Mouse (Mus musculus) ES-Bruce4 (cell line): ENCODE measurements around the gene Srp54c. TPM values are rescaled to one million over a fixed set of nuclear protein-coding genes. Genes with fewer than 3 reads are reported as not detected.
"Not testable (repeated sequence)": the region's sequence is repeated elsewhere in the genome, so short reads cannot be mapped to it uniquely, and the experiment has no call there.

Experiments
- H3K27ac ChIP-seq: 2 replicates; pipeline ENCODE4 v1.5.1; 2012; ENCODE audit warnings: low read length, inconsistent platforms; ENCODE audit not compliant: insufficient read depth
- H3K27me3 ChIP-seq: 2 replicates; pipeline ENCODE4 v1.6.1; 2012; ENCODE audit warnings: mild to moderate bottlenecking, low read length, inconsistent platforms; ENCODE audit not compliant: control insufficient read depth, poor library complexity, insufficient read depth, severe bottlenecking
- H3K36me3 ChIP-seq: 2 replicates; pipeline ENCODE4 v1.6.1; 2012; ENCODE audit warnings: inconsistent platforms, mild to moderate bottlenecking, low read length, moderate library complexity; ENCODE audit not compliant: control insufficient read depth, poor library complexity, insufficient read depth, severe bottlenecking
- H3K4me1 ChIP-seq: one replicate; pipeline ENCODE4 v1.8.1; 2011; ENCODE audit warnings: low read length; ENCODE audit not compliant: control insufficient read depth, insufficient read depth
- H3K4me3 ChIP-seq: 2 replicates; pipeline ENCODE4 v1.5.1; 2011; ENCODE audit warnings: low read depth, mild to moderate bottlenecking, low read length
- H3K9ac ChIP-seq: 2 replicates; pipeline ENCODE4 v1.6.1; 2012; ENCODE audit warnings: low read depth, mild to moderate bottlenecking, inconsistent platforms; ENCODE audit not compliant: poor library complexity, severe bottlenecking
- H3K9me3 ChIP-seq: replicated peaks from 2 replicates; pipeline ENCODE4 v1.6.1; 2012; ENCODE audit warnings: mild to moderate bottlenecking, low read length, inconsistent platforms; ENCODE audit not compliant: control insufficient read depth, poor library complexity, insufficient read depth, severe bottlenecking
- CTCF ChIP-seq: IDR thresholded peaks from one replicate; pipeline ENCODE4 v1.8.1; 2011; ENCODE audit warnings: low read depth, low read length
- EP300 ChIP-seq: IDR thresholded peaks from 2 replicates; pipeline ENCODE4 v1.6.1; 2011; ENCODE audit warnings: low read depth, low read length; ENCODE audit not compliant: insufficient read depth
- POLR2A ChIP-seq: IDR thresholded peaks from one replicate; pipeline ENCODE4 v1.8.1; 2011; ENCODE audit warnings: low read length; ENCODE audit not compliant: insufficient read depth
- polyA plus RNA-seq: library from polyadenylated mRNA; stranded (reverse); fragments of >200 nt; gene quantifications from 2 replicates; pipeline ENCODE4 v1.2.4, GENCODE M21; 2011; ENCODE audit warnings: low read depth; ENCODE audit not compliant: missing spikeins, insufficient read depth, insufficient read length

Gene Srp54c
- polyA plus RNA-seq, 1 experiment = 76.7 TPM

DNA sequence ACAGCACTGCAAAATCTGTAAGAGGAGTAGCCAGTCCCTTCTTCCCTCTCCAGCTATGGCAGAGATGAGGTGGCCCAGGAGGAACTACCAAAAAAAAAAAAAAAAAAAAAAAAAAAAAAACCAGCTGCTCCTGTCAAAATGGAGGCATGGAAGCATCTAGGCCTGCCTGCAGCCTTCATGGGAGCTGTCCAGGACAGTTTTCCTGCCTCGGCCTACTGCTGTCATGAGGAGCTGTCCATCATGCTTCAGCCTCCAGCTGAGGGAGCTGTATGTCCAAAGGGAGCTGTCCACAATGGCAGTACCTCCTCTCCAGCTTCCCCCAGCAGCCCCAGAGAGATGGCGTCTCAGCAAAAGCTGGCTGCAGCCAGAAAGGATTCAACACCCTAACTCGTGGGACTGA lies 42.3 kb downstream of the Srp54c start:
- TF ChIP-seq POLR2A = no peak
- peak; percentile 18 for TF ChIP-seq CTCF
- TF ChIP-seq EP300 = peak; percentile 73; the same call in 1 of the 2 replicates
- no peaks in the 10 kb centered on the region for H3K36me3 ChIP-seq
- H3K9ac ChIP-seq = no peak overlapping the region
- no peak overlapping the region for H3K4me3 ChIP-seq
- no peaks in the 10 kb centered on the region for H3K27me3 ChIP-seq
- H3K4me1 ChIP-seq = no peaks in the 10 kb centered on the region
- no peak overlapping the region for H3K27ac ChIP-seq
- H3K9me3 ChIP-seq = no peaks in the 10 kb centered on the region

GRCm38 (mm10) chr12:55277583-55277982 lies 47.6 kb downstream of the Srp54c start:
- not testable (repeated sequence) for H3K27ac ChIP-seq, H3K4me3 ChIP-seq, H3K4me1 ChIP-seq, H3K36me3 ChIP-seq, H3K9ac ChIP-seq, H3K27me3 ChIP-seq, H3K9me3 ChIP-seq

- no peaks in the 10 kb centered on the region for H3K9me3 ChIP-seq
- TF ChIP-seq POLR2A (no peak), EP300 (no peak), CTCF (no peak)
- H3K27me3 ChIP-seq = no peaks in the 10 kb centered on the region
- H3K27ac ChIP-seq = no peak overlapping the region
- H3K9ac ChIP-seq = no peak overlapping the region
- H3K36me3 ChIP-seq = peaks cover 25% of the 10 kb centered on the region
- peaks cover 2% of the 10 kb centered on the region for H3K4me1 ChIP-seq
- H3K4me3 ChIP-seq = no peak overlapping the region
These were observed 68.1 kb downstream of the Srp54c start for GRCm38 (mm10) chr12:55298112-55298511.

- H3K9ac ChIP-seq = no peak within 1 kb of the TSS
- peaks cover 16% of the 10 kb centered on the region for H3K36me3 ChIP-seq
- peaks cover 2% of the 10 kb centered on the region for H3K4me1 ChIP-seq
- H3K27me3 ChIP-seq = no peaks in the 10 kb centered on the region
- TF ChIP-seq CTCF (no peak), POLR2A (no peak), EP300 (no peak)
- no peaks in the 10 kb centered on the region for H3K9me3 ChIP-seq
- H3K27ac ChIP-seq = no peak within 1 kb of the TSS
- no peak within 1 kb of the TSS for H3K4me3 ChIP-seq
These were observed 69.4 kb downstream of the Srp54c start, which contains the start of gene 1110008L16Rik for GRCm38 (mm10) chr12:55299336-55299735. 1110008L16Rik (plus strand) TSS chr12:55299577.

- H3K9ac ChIP-seq = peak overlapping the region; percentile 81
- H3K36me3 ChIP-seq = peaks cover 12% of the 10 kb centered on the region
- peak overlapping the region; percentile 39; the same call in 1 of the 2 replicates for H3K4me3 ChIP-seq
- peaks cover 2% of the 10 kb centered on the region for H3K4me1 ChIP-seq
- H3K27ac ChIP-seq = no peak overlapping the region
- TF ChIP-seq POLR2A (no peak), CTCF (no peak), EP300 (no peak)
- no peaks in the 10 kb centered on the region for H3K27me3 ChIP-seq
- no peaks in the 10 kb centered on the region for H3K9me3 ChIP-seq
These were observed 70.9 kb downstream of the Srp54c start for GRCm38 (mm10) chr12:55300820-55301351.

DNA sequence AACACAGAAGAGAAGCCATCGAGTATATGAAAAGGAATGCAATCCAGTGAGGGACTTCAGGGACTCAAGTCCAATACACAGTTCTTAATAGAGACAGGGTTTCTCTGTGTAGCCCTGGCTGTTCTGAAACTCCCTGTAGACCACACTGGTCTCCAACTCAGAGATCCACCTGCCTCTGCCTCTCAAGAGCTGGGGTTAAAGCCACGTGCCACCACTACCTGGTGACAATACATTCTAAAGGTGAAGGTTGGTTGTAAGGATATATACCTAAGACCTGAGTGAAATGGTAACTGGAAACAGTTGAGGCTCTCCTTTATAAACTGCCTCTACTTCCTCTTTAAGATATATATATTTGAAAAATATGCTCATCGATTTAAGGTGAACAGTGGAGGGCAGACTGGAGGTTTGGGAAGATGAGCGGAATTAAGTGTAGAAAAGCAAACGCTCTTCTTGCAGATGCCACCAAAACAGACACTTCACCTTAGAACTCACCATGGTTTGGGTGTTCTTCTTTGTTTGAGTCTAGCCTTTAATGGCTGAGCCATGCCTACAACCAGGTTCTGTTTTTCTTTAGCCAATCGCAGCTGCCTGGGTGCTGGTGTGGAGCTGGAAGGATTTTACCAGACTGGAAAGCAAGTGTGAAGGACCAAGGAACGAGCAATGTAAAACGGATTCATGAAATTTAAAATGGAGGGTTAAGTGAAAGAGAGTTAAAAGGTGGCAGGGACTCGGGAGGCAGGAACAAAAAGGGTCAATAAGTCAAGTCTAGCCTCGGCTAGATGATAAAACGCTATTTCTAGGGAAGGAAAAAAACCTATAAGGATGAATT lies 71.7 kb downstream of the Srp54c start:
- peaks cover 9% of the 10 kb centered on the region for H3K36me3 ChIP-seq
- peaks cover 2% of the 10 kb centered on the region for H3K4me1 ChIP-seq
- H3K27me3 ChIP-seq = no peaks in the 10 kb centered on the region
- TF ChIP-seq CTCF (no peak), EP300 (no peak), POLR2A (no peak)
- H3K27ac ChIP-seq = peak overlapping the region; percentile 77
- peak overlapping the region; percentile 93 for H3K4me3 ChIP-seq
- no peaks in the 10 kb centered on the region for H3K9me3 ChIP-seq
- peak overlapping the region; percentile 81 for H3K9ac ChIP-seq
